Mouse (Mus musculus): ENCODE measurements around the gene Rara. TPM values are rescaled to one million over a fixed set of nuclear protein-coding genes. Genes with fewer than 3 reads are reported as not detected.

Gene Rara
- total RNA-seq (2023), result 99.1 TPM

GRCm38 (mm10) chr11:98927438-98928076, at the start of gene Rara:
Gene Rara (plus strand): TSS chr11:98927818.

GRCm38 (mm10) chr11:98907437-98908173, 20.0 kb upstream of the Rara start, which contains the start of gene Cdc6:
Gene Cdc6 (plus strand): TSS chr11:98907801.

GRCm38 (mm10) chr11:98982773-98983133, 55.1 kb downstream of the Rara start, which contains the start of gene Gjd3:
Gene Gjd3 (minus strand): TSS chr11:98983016.

GRCm38 (mm10) chr11:99023500-99024467, 96.2 kb downstream of the Rara start, which contains the start of gene Top2a:
Gene Top2a (minus strand): TSS chr11:99024189.

Other genes starting within 250 kb of the Rara start
- 77.8 TPM for gene Psmd3, start 245.3 kb upstream of the Rara start, total RNA-seq (2023)
- gene Csf3, start 226.6 kb upstream of the Rara start, total RNA-seq (2023), result not detected
- 77.9 TPM for gene Med24, start 198.4 kb upstream of the Rara start, total RNA-seq (2023)
- 30.2 TPM for gene Thra, start 187.2 kb upstream of the Rara start, total RNA-seq (2023)
- gene Nr1d1, start 152.5 kb upstream of the Rara start, total RNA-seq (2023), result 4.3 TPM
- gene Msl1, start 132.3 kb upstream of the Rara start, total RNA-seq (2023), result 107 TPM
- gene Casc3, start 122.9 kb upstream of the Rara start, total RNA-seq (2023), result 108 TPM
- gene Rapgefl1, start 91.0 kb upstream of the Rara start, total RNA-seq (2023), result 0.62 TPM
- 47.8 TPM for gene Wipf2, start 64.2 kb upstream of the Rara start, total RNA-seq (2023)
- gene Cdc6, start 20.0 kb upstream of the Rara start, total RNA-seq (2023), result 1.2 TPM
- gene Gjd3, start 55.2 kb downstream of the Rara start, total RNA-seq (2023), result not detected
- 9.8 TPM for gene Top2a, start 96.4 kb downstream of the Rara start, total RNA-seq (2023)
- 382 TPM for gene Igfbp4, start 113.4 kb downstream of the Rara start, total RNA-seq (2023)
- gene Tns4, start 161.5 kb downstream of the Rara start, total RNA-seq (2023), result 0.50 TPM
- 1,508 TPM for gene Ccr7, start 227.3 kb downstream of the Rara start, total RNA-seq (2023)

Data from CD4-positive naive resting alpha-beta T cell, adult 76 days (primary cell).